Mouse (Mus musculus) granulocyte monocyte progenitor cell, adult 5-6 weeks (primary cell): ENCODE data around the gene Rab25. TPM values are rescaled to one million over a fixed set of nuclear protein-coding genes. Genes with fewer than 3 reads are reported as not detected.

ENCODE experiments used
- ATAC-seq: replicated peaks from 2 replicates; pipeline ENCODE4 v1.8.0; 2016; ENCODE audit warnings: mild to moderate bottlenecking, moderate TSS enrichment, inconsistent platforms; ENCODE audit not compliant: poor library complexity, severe bottlenecking
- total RNA-seq, 2 experiments: library from RNA; stranded (forward) in 1 of 2; stranded (reverse) in 1 of 2; fragments of 200-712, 200-1000 nt in 1 of 2; fragments of >200 nt in 1 of 2; fragmentation: Nextera tagmentation in 1 of 2; gene quantifications; 2 replicates each; pipeline ENCODE4 v1.2.3; 2014 to 2017

Gene Rab25
- total RNA-seq, 2 experiments from 2014 or later = 1.2 TPM; not detected in 1

- no peak for ATAC-seq
Observed at GRCm38 (mm10) chr3:88529204-88530000, 18.7 kb downstream of the Rab25 start.

- ATAC-seq = no peak
Observed at GRCm38 (mm10) chr3:88528646-88529045, 19.5 kb downstream of the Rab25 start.

- no peak for ATAC-seq
Observed at GRCm38 (mm10) chr3:88527565-88527964, 20.5 kb downstream of the Rab25 start.

GRCm38 (mm10) chr3:88526157-88527131 is 21.7 kb downstream of the Rab25 start:
- ATAC-seq = peak; percentile 80

- no peak for ATAC-seq
Observed at GRCm38 (mm10) chr3:88525021-88525420, 23.1 kb downstream of the Rab25 start.

- no peak for ATAC-seq
Observed at GRCm38 (mm10) chr3:88523027-88523426, 25.1 kb downstream of the Rab25 start.

GRCm38 (mm10) chr3:88521803-88522331 is 26.2 kb downstream of the Rab25 start:
- ATAC-seq = peak; percentile 94

GRCm38 (mm10) chr3:88521156-88521555 is 26.9 kb downstream of the Rab25 start:
- ATAC-seq = no peak

GRCm38 (mm10) chr3:88520078-88520477 is 28.0 kb downstream of the Rab25 start:
- ATAC-seq = no peak

- no peak for ATAC-seq
Observed at GRCm38 (mm10) chr3:88518411-88518810, 29.7 kb downstream of the Rab25 start.

- no peak for ATAC-seq
Observed at GRCm38 (mm10) chr3:88516407-88516806, 31.7 kb downstream of the Rab25 start.

GRCm38 (mm10) chr3:88515095-88515386 is 33.1 kb downstream of the Rab25 start:
- ATAC-seq = no peak

GRCm38 (mm10) chr3:88514231-88515094 is 33.6 kb downstream of the Rab25 start:
- no peak for ATAC-seq

GRCm38 (mm10) chr3:88513546-88514115 is 34.5 kb downstream of the Rab25 start:
- peak; percentile 26 for ATAC-seq

- ATAC-seq = no peak
Observed at GRCm38 (mm10) chr3:88512896-88513545, 35.1 kb downstream of the Rab25 start.

- ATAC-seq = no peak
Observed at GRCm38 (mm10) chr3:88512141-88512895, 35.8 kb downstream of the Rab25 start.

- ATAC-seq = no peak
Observed at GRCm38 (mm10) chr3:88511559-88511958, 36.5 kb downstream of the Rab25 start.

- no peak for ATAC-seq
Observed at GRCm38 (mm10) chr3:88510421-88511289, 37.4 kb downstream of the Rab25 start.
